Mouse (Mus musculus): ENCODE measurements around the gene Elac2. TPM values are rescaled to one million over a fixed set of nuclear protein-coding genes. Genes with fewer than 3 reads are reported as not detected.

Elac2 gene
- total RNA-seq, 1 experiment = 124 TPM

- H3K36me3 ChIP-seq (ENCODE audit: control insufficient read depth, insufficient read depth, low read length, poor library complexity, severe bottlenecking) = no peaks in the 10 kb centered on the region; the same call in 1 of the 2 replicates
- H3K27ac ChIP-seq (ENCODE audit: insufficient read depth, low read depth, low read length, poor library complexity, severe bottlenecking) = no peak overlapping the region
- in situ Hi-C loops (cut with MboI; ENCODE audit: low sequenced_read_pairs in 2 of 2, unreplicated experiment in 2 of 2) = no loop called here
- no peak for DNase-seq (ENCODE audit: low read depth, low spot score)
- H3K9ac ChIP-seq (ENCODE audit: insufficient read depth, low read depth, low read length, poor library complexity, severe bottlenecking) = no peak overlapping the region
- no peaks in the 10 kb centered on the region for H3K9me3 ChIP-seq (ENCODE audit: control insufficient read depth, insufficient read depth, low read depth, low read length)
- no peak overlapping the region for H3K4me3 ChIP-seq (ENCODE audit: insufficient read depth in 1 of 2, low read depth in 1 of 2, low read length in 2 of 2, poor library complexity in 1 of 2, severe bottlenecking in 1 of 2)
- no peak for TF ChIP-seq HCFC1 (IDR thresholded peaks at IDR 0.05; ENCODE audit: borderline replicate concordance, insufficient read depth, low read length)
- TF ChIP-seq ZC3H11A (IDR thresholded peaks at IDR 0.05; ENCODE audit: borderline replicate concordance, low read depth, low read length) = no peak
- no peak for TF ChIP-seq ZNF384 (IDR thresholded peaks at IDR 0.05; ENCODE audit: low read depth, low read length)
- no peak for TF ChIP-seq CHD2 (IDR thresholded peaks at IDR 0.05; ENCODE audit: low read depth, low read length)
- no peak for TF ChIP-seq MAFK (IDR thresholded peaks at IDR 0.05; ENCODE audit: insufficient read depth, low read depth, low read length)
- no peaks in the 10 kb centered on the region for H3K4me1 ChIP-seq (ENCODE audit: control insufficient read depth in 2 of 2, insufficient read depth in 2 of 2, low read length in 2 of 2, poor library complexity in 1 of 2)
Measured at GRCm38 (mm10) chr11:65039517-65040095, 60.8 kb downstream of the Elac2 start.

GRCm38 (mm10) chr11:65040556-65040955 lies 61.7 kb downstream of the Elac2 start:
- TF ChIP-seq CHD2 (IDR thresholded peaks at IDR 0.05; ENCODE audit: low read depth, low read length) = no peak
- no peak for TF ChIP-seq MAFK (IDR thresholded peaks at IDR 0.05; ENCODE audit: insufficient read depth, low read depth, low read length)
- no peak for TF ChIP-seq HCFC1 (IDR thresholded peaks at IDR 0.05; ENCODE audit: borderline replicate concordance, insufficient read depth, low read length)
- no peak for TF ChIP-seq ZNF384 (IDR thresholded peaks at IDR 0.05; ENCODE audit: low read depth, low read length)
- no peak for TF ChIP-seq ZC3H11A (IDR thresholded peaks at IDR 0.05; ENCODE audit: borderline replicate concordance, low read depth, low read length)
- Histone ChIP-seq H3K4me3 (ENCODE audit: insufficient read depth in 1 of 2, low read depth in 1 of 2, low read length in 2 of 2, poor library complexity in 1 of 2, severe bottlenecking in 1 of 2) (no peak overlapping the region), H3K36me3 (ENCODE audit: control insufficient read depth, insufficient read depth, low read length, poor library complexity, severe bottlenecking) (no peaks in the 10 kb centered on the region; the same call in 1 of the 2 replicates), H3K27ac (ENCODE audit: insufficient read depth, low read depth, low read length, poor library complexity, severe bottlenecking) (no peak overlapping the region), H3K9ac (ENCODE audit: insufficient read depth, low read depth, low read length, poor library complexity, severe bottlenecking) (no peak overlapping the region), H3K9me3 (ENCODE audit: control insufficient read depth, insufficient read depth, low read depth, low read length) (no peaks in the 10 kb centered on the region), H3K4me1 (ENCODE audit: control insufficient read depth in 2 of 2, insufficient read depth in 2 of 2, low read length in 2 of 2, poor library complexity in 1 of 2) (no peaks in the 10 kb centered on the region)
- in situ Hi-C loops (cut with MboI; ENCODE audit: low sequenced_read_pairs in 2 of 2, unreplicated experiment in 2 of 2) = no loop called here
- no peak for DNase-seq (ENCODE audit: low read depth, low spot score)

GRCm38 (mm10) chr11:65049090-65049489 lies 70.3 kb downstream of the Elac2 start:
- in situ Hi-C loops (cut with MboI; ENCODE audit: low sequenced_read_pairs in 2 of 2, unreplicated experiment in 2 of 2) = no loop called here
- H3K27ac ChIP-seq (ENCODE audit: insufficient read depth, low read depth, low read length, poor library complexity, severe bottlenecking) = no peak overlapping the region
- TF ChIP-seq ZNF384 (IDR thresholded peaks at IDR 0.05; ENCODE audit: low read depth, low read length) (no peak), CHD2 (IDR thresholded peaks at IDR 0.05; ENCODE audit: low read depth, low read length) (no peak), HCFC1 (IDR thresholded peaks at IDR 0.05; ENCODE audit: borderline replicate concordance, insufficient read depth, low read length) (no peak), ZC3H11A (IDR thresholded peaks at IDR 0.05; ENCODE audit: borderline replicate concordance, low read depth, low read length) (no peak), MAFK (IDR thresholded peaks at IDR 0.05; ENCODE audit: insufficient read depth, low read depth, low read length) (no peak)

GRCm38 (mm10) chr11:65050819-65051218 lies 72.0 kb downstream of the Elac2 start:
- in situ Hi-C loops (cut with MboI; ENCODE audit: low sequenced_read_pairs in 2 of 2, unreplicated experiment in 2 of 2) = no loop called here
- Histone ChIP-seq H3K27ac (ENCODE audit: insufficient read depth, low read depth, low read length, poor library complexity, severe bottlenecking) (no peak overlapping the region), H3K9me3 (ENCODE audit: control insufficient read depth, insufficient read depth, low read depth, low read length) (no peaks in the 10 kb centered on the region)

More at GRCm38 (mm10) chr11:65049090-65049489, 70.3 kb downstream of the Elac2 start:
- Histone ChIP-seq H3K9ac (ENCODE audit: insufficient read depth, low read depth, low read length, poor library complexity, severe bottlenecking) (no peak overlapping the region), H3K4me3 (ENCODE audit: insufficient read depth in 1 of 2, low read depth in 1 of 2, low read length in 2 of 2, poor library complexity in 1 of 2, severe bottlenecking in 1 of 2) (no peak overlapping the region), H3K36me3 (ENCODE audit: control insufficient read depth, insufficient read depth, low read length, poor library complexity, severe bottlenecking) (peaks cover 9% of the 10 kb centered on the region; the same call in 1 of the 2 replicates), H3K9me3 (ENCODE audit: control insufficient read depth, insufficient read depth, low read depth, low read length) (no peaks in the 10 kb centered on the region), H3K4me1 (ENCODE audit: control insufficient read depth in 2 of 2, insufficient read depth in 2 of 2, low read length in 2 of 2, poor library complexity in 1 of 2) (no peaks in the 10 kb centered on the region)
- DNase-seq (ENCODE audit: low read depth, low spot score) = no peak

More at GRCm38 (mm10) chr11:65050819-65051218, 72.0 kb downstream of the Elac2 start:
- no peak for TF ChIP-seq ZC3H11A (IDR thresholded peaks at IDR 0.05; ENCODE audit: borderline replicate concordance, low read depth, low read length)
- no peak for TF ChIP-seq MAFK (IDR thresholded peaks at IDR 0.05; ENCODE audit: insufficient read depth, low read depth, low read length)
- TF ChIP-seq CHD2 (IDR thresholded peaks at IDR 0.05; ENCODE audit: low read depth, low read length) = no peak
- no peak for TF ChIP-seq HCFC1 (IDR thresholded peaks at IDR 0.05; ENCODE audit: borderline replicate concordance, insufficient read depth, low read length)
- TF ChIP-seq ZNF384 (IDR thresholded peaks at IDR 0.05; ENCODE audit: low read depth, low read length) = no peak
- H3K4me3 ChIP-seq (ENCODE audit: insufficient read depth in 1 of 2, low read depth in 1 of 2, low read length in 2 of 2, poor library complexity in 1 of 2, severe bottlenecking in 1 of 2) = no peak overlapping the region
- H3K36me3 ChIP-seq (ENCODE audit: control insufficient read depth, insufficient read depth, low read length, poor library complexity, severe bottlenecking) = peaks cover 11% of the 10 kb centered on the region; the same call in 1 of the 2 replicates
- no peaks in the 10 kb centered on the region for H3K4me1 ChIP-seq (ENCODE audit: control insufficient read depth in 2 of 2, insufficient read depth in 2 of 2, low read length in 2 of 2, poor library complexity in 1 of 2)
- H3K9ac ChIP-seq (ENCODE audit: insufficient read depth, low read depth, low read length, poor library complexity, severe bottlenecking) = no peak overlapping the region
- DNase-seq (ENCODE audit: low read depth, low spot score) = no peak

Other genes with a start within 250 kb of the Elac2 start
- 1.1 and 1.7 TPM in 2 replicates for gene 1700086D15Rik, start 180.9 kb downstream of the Elac2 start, total RNA-seq (2012; rRNA removed)
- gene Arhgap44, start 183.9 kb downstream of the Elac2 start, total RNA-seq (2012; rRNA removed) = 8.8 and 9.5 TPM in 2 replicates